In genomic region chr17:33978631-33979031, GRCm38 (mm10) we compare ENCODE assay signal across 8 mouse cellular contexts. TPM values are rescaled to one million over a fixed set of nuclear protein-coding genes. Genes with fewer than 3 reads are reported as not detected.
DNase-seq lines count a peak whose midpoint lies in the region; ATAC-seq lines count a peak whose summit lies in the region.

No protein-coding gene starts in this region.

- peak; percentile 74 for ATAC-seq in CD4-positive, CD25-positive, alpha-beta regulatory T cell, adult 4 months
- no peak for ATAC-seq in embryonic facial prominence, embryonic 13.5 days (ENCODE audit: insufficient number of reproducible peaks, insufficient read depth, low FRiP score, low TSS enrichment, low read depth)
- ATAC-seq in heart, embryonic 13.5 days (ENCODE audit: extremely low read depth, insufficient number of reproducible peaks, low FRiP score, low TSS enrichment), result peak; percentile 79
- ATAC-seq in kidney, embryonic 15.5 days (replicated peaks; ENCODE audit: low FRiP score), result peak; percentile 76

- peak; percentile 91 for DNase-seq in adrenal gland, adult 2 months
- DNase-seq in lung, postnatal 14 days, result peak; percentile 74
- peak; percentile 76 for DNase-seq in retina, postnatal 1 day
- DNase-seq in right cerebral cortex, postnatal 4 days, result no peak

- H3K4me1 ChIP-seq in embryonic facial prominence, embryonic 13.5 days, result peaks cover 22% of the 10 kb centered on the region
- H3K4me1 ChIP-seq in heart, embryonic 13.5 days, result peaks cover 31% of the 10 kb centered on the region
- H3K4me1 ChIP-seq in kidney, embryonic 15.5 days, result peaks cover 30% of the 10 kb centered on the region

- H3K36me3 ChIP-seq in embryonic facial prominence, embryonic 13.5 days, result no peaks in the 10 kb centered on the region
- H3K36me3 ChIP-seq in heart, embryonic 13.5 days, result no peaks in the 10 kb centered on the region
- no peaks in the 10 kb centered on the region for H3K36me3 ChIP-seq in kidney, embryonic 15.5 days

- 1% methylated on average over 17 of the region's 17 CpGs for WGBS in embryonic facial prominence, embryonic 13.5 days
- WGBS in heart, embryonic 13.5 days, result 1% methylated on average over 17 of the region's 17 CpGs
- under 1% methylated on average over 17 of the region's 17 CpGs for WGBS in kidney, embryonic 15.5 days

- H3K27ac ChIP-seq in embryonic facial prominence, embryonic 13.5 days, result no peak overlapping the region
- no peak overlapping the region for H3K27ac ChIP-seq in heart, embryonic 13.5 days (replicated peaks)
- H3K27ac ChIP-seq in kidney, embryonic 15.5 days, result no peak overlapping the region

- peak overlapping the region; percentile 58 for H3K4me2 ChIP-seq in embryonic facial prominence, embryonic 13.5 days
- H3K4me2 ChIP-seq in heart, embryonic 13.5 days, result peak overlapping the region; percentile 72
- peak overlapping the region; percentile 75 for H3K4me2 ChIP-seq in kidney, embryonic 15.5 days

- peak overlapping the region; percentile 42 for H3K4me3 ChIP-seq in embryonic facial prominence, embryonic 13.5 days
- H3K4me3 ChIP-seq in heart, embryonic 13.5 days, result peak overlapping the region; percentile 46
- peak overlapping the region; percentile 47 for H3K4me3 ChIP-seq in kidney, embryonic 15.5 days (replicated peaks)

- no peaks in the 10 kb centered on the region for H3K9me3 ChIP-seq in embryonic facial prominence, embryonic 13.5 days
- no peaks in the 10 kb centered on the region for H3K9me3 ChIP-seq in heart, embryonic 13.5 days
- H3K9me3 ChIP-seq in kidney, embryonic 15.5 days (replicated peaks), result no peaks in the 10 kb centered on the region

- H3K27me3 ChIP-seq in embryonic facial prominence, embryonic 13.5 days, result peaks cover 65% of the 10 kb centered on the region
- peaks cover 70% of the 10 kb centered on the region for H3K27me3 ChIP-seq in heart, embryonic 13.5 days (replicated peaks)
- H3K27me3 ChIP-seq in kidney, embryonic 15.5 days, result peaks cover 58% of the 10 kb centered on the region

- H3K9ac ChIP-seq in embryonic facial prominence, embryonic 13.5 days, result peak overlapping the region; percentile 62
- H3K9ac ChIP-seq in heart, embryonic 13.5 days, result peak overlapping the region; percentile 66
- peak overlapping the region; percentile 27; the same call in 1 of the 2 replicates for H3K9ac ChIP-seq in kidney, embryonic 15.5 days

RNA-seq across cellular contexts. Expression of gene H2-K1, which starts 21.5 kb away (rescaled TPM):
- 1,000 to 10,000 TPM; 5,395 to 7,513 TPM for polyA plus RNA-seq in CD4-positive, CD25-positive, alpha-beta regulatory T cell, adult 4 months (2017; shearing (Covaris generic))
- total RNA-seq in adrenal gland, adult 2 months (2021), result 100 to 1,000 TPM; 577 to 669 TPM
- polyA plus RNA-seq in adrenal gland, adult 2 months (2012; rRNA removed), result 2,584 and 2,844 TPM in 2 replicates
- polyA plus RNA-seq in embryonic facial prominence, embryonic 13.5 days (2015; fragmentation: Nextera tagmentation; extraction: Ambion mirVana), result 8.5 and 14.6 TPM in 2 replicates
- polyA plus RNA-seq in heart, embryonic 13.5 days (2015; fragmentation: Nextera tagmentation; extraction: Ambion mirVana), result 23.4 and 32.0 TPM in 2 replicates
- 24.6 and 27.2 TPM in 2 replicates for polyA plus RNA-seq in kidney, embryonic 15.5 days (2015; fragmentation: Nextera tagmentation; extraction: Ambion mirVana)

RNA-seq across cellular contexts. Expression of gene Rps18, which starts 22.8 kb away (rescaled TPM):
- polyA plus RNA-seq in CD4-positive, CD25-positive, alpha-beta regulatory T cell, adult 4 months (2017; shearing (Covaris generic)), result 1,000 to 10,000 TPM; 6,766 to 6,959 TPM
- total RNA-seq in adrenal gland, adult 2 months (2021), result 100 to 1,000 TPM; 541 to 790 TPM
- polyA plus RNA-seq in adrenal gland, adult 2 months (2012; rRNA removed), result 153 and 176 TPM in 2 replicates
- 1,782 and 1,797 TPM in 2 replicates for polyA plus RNA-seq in embryonic facial prominence, embryonic 13.5 days (2015; fragmentation: Nextera tagmentation; extraction: Ambion mirVana)
- 923 and 1,093 TPM in 2 replicates for polyA plus RNA-seq in heart, embryonic 13.5 days (2015; fragmentation: Nextera tagmentation; extraction: Ambion mirVana)
- 1,731 and 1,904 TPM in 2 replicates for polyA plus RNA-seq in kidney, embryonic 15.5 days (2015; fragmentation: Nextera tagmentation; extraction: Ambion mirVana)

RNA-seq across cellular contexts. Expression of gene Vps52, which starts 23.0 kb away (rescaled TPM):
- polyA plus RNA-seq in CD4-positive, CD25-positive, alpha-beta regulatory T cell, adult 4 months (2017; shearing (Covaris generic)), result 10 to 100 TPM; 27.4 to 47.4 TPM
- total RNA-seq in adrenal gland, adult 2 months (2021), result 10 to 100 TPM; 52.8 to 55.1 TPM
- 88.4 and 107 TPM in 2 replicates for polyA plus RNA-seq in adrenal gland, adult 2 months (2012; rRNA removed)
- 45.7 and 49.6 TPM in 2 replicates for polyA plus RNA-seq in embryonic facial prominence, embryonic 13.5 days (2015; fragmentation: Nextera tagmentation; extraction: Ambion mirVana)
- polyA plus RNA-seq in heart, embryonic 13.5 days (2015; fragmentation: Nextera tagmentation; extraction: Ambion mirVana), result 36.0 and 39.6 TPM in 2 replicates
- polyA plus RNA-seq in kidney, embryonic 15.5 days (2015; fragmentation: Nextera tagmentation; extraction: Ambion mirVana), result 48.0 and 53.5 TPM in 2 replicates

RNA-seq across cellular contexts. Expression of gene B3galt4, which starts 27.3 kb away (rescaled TPM):
- 10 to 100 TPM; 13.2 to 21.0 TPM for polyA plus RNA-seq in CD4-positive, CD25-positive, alpha-beta regulatory T cell, adult 4 months (2017; shearing (Covaris generic))
- total RNA-seq in adrenal gland, adult 2 months (2021), result 1 to 10 TPM; 4.0 to 6.5 TPM
- polyA plus RNA-seq in adrenal gland, adult 2 months (2012; rRNA removed), result 21.2 and 21.3 TPM in 2 replicates
- 7.0 and 7.2 TPM in 2 replicates for polyA plus RNA-seq in embryonic facial prominence, embryonic 13.5 days (2015; fragmentation: Nextera tagmentation; extraction: Ambion mirVana)
- polyA plus RNA-seq in heart, embryonic 13.5 days (2015; fragmentation: Nextera tagmentation; extraction: Ambion mirVana), result 4.5 and 7.0 TPM in 2 replicates
- polyA plus RNA-seq in kidney, embryonic 15.5 days (2015; fragmentation: Nextera tagmentation; extraction: Ambion mirVana), result 5.1 and 5.6 TPM in 2 replicates

RNA-seq across cellular contexts. Expression of gene Wdr46, which starts 38.2 kb away (rescaled TPM):
- polyA plus RNA-seq in CD4-positive, CD25-positive, alpha-beta regulatory T cell, adult 4 months (2017; shearing (Covaris generic)), result 10 to 100 TPM; 11.5 to 14.3 TPM
- total RNA-seq in adrenal gland, adult 2 months (2021), result 10 to 100 TPM; 35.4 to 38.4 TPM
- 18.9 and 25.6 TPM in 2 replicates for polyA plus RNA-seq in adrenal gland, adult 2 months (2012; rRNA removed)
- polyA plus RNA-seq in embryonic facial prominence, embryonic 13.5 days (2015; fragmentation: Nextera tagmentation; extraction: Ambion mirVana), result 36.2 and 40.7 TPM in 2 replicates
- 20.5 and 20.6 TPM in 2 replicates for polyA plus RNA-seq in heart, embryonic 13.5 days (2015; fragmentation: Nextera tagmentation; extraction: Ambion mirVana)
- 41.8 and 44.0 TPM in 2 replicates for polyA plus RNA-seq in kidney, embryonic 15.5 days (2015; fragmentation: Nextera tagmentation; extraction: Ambion mirVana)

Comparison
In these comparisons a context has a peak if more than half of its experiments do, and no peak if none do; other contexts are left out.
1. RNA of gene H2-K1, which starts 21.5 kb away (polyA plus RNA-seq): 5,395 to 7,513 TPM in CD4-positive, CD25-positive, alpha-beta regulatory T cell, adult 4 months and 2,584 to 2,844 TPM in adrenal gland, adult 2 months; 24.6 to 27.2 TPM in kidney, embryonic 15.5 days, 23.4 to 32.0 TPM in heart, embryonic 13.5 days and 8.5 to 14.6 TPM in embryonic facial prominence, embryonic 13.5 days; every median in the first group is over 10 times any median in the second.
2. Peak in every context shown above with its lines, with median percentiles within 50 percentile points of each other: H3K4me2 ChIP-seq, H3K4me3 ChIP-seq and H3K9ac ChIP-seq.